Mouse (Mus musculus): ENCODE results near the gene Rtn4r.

GRCm38 (mm10) chr16:18083231-18083951 lies 44.1 kb upstream of the Rtn4r start:
- no peak for TF ChIP-seq CTCF (IDR thresholded peaks at IDR 0.05; ENCODE audit: insufficient read depth, low read depth, low read length)
- TF ChIP-seq POLR2A (IDR thresholded peaks at IDR 0.05; ENCODE audit: insufficient read depth, low read depth, low read length), result no peak
